In the genomic region with DNA sequence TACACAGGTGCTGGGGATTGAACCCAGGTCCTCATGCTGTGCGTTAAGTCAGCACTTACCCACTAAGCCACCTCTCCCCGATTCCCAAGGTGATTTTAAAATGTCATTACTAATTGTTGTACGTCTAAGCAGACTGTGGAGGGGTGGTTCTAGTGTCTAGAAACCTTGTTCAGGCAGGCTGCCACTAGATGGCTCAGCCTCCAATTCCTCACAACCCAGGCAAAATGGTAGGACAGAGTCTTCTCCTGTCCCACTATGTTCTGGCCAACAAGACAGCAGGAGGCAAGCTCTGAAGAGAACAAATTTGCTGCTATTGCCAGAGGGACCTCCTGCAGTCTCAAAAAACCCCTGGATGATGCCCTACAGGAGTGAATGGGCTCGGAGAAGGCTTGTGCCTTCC, we compare ENCODE assay signal across 13 mouse cellular contexts. TPM values are rescaled to one million over a fixed set of nuclear protein-coding genes. Genes with fewer than 3 reads are reported as not detected.
A peak's percentile ranks its signal among the peaks of the same experiment; 100 is the strongest.
DNase-seq lines count a peak whose midpoint lies in the region; TF ChIP-seq lines count a peak whose summit lies in the region.
"Had no signal": no experiment of that assay in that cellular context is flagged by ENCODE, and none has a peak within 500 bp of the region (broad histone marks: within the 10 kb centered on the region; RNA-seq: fewer than 3 reads in every experiment).

No protein-coding gene starts in this region.

- no peaks in the 10 kb centered on the region for H3K27me3 ChIP-seq in liver, adult 2 months (ENCODE audit: control insufficient read depth, insufficient read depth, low read length)
- H3K27me3 ChIP-seq: heart, embryonic 13.5 days had no signal

- DNase-seq in gastrocnemius, adult 2 months = no peak
- DNase-seq in gastrocnemius, adult 8-10 months (ENCODE audit: low spot score in 2 of 2) = no peak
- DNase-seq in liver, adult 2 months (ENCODE audit: extremely low read depth, low read depth, low spot score) = peak; percentile 34
- DNase-seq in liver (no peak), NIH3T3 (ENCODE audit: low read depth) (peak; percentile 34)
- DNase-seq in thymus, postnatal 25 days = no peak
- DNase-seq: gastrocnemius, postnatal 14 days; layer of hippocampus, adult 9-11 months; thymus, adult 2 months had no signal

- 80% methylated on average over 4 of the region's 4 CpGs for WGBS in liver, adult 2 months

- H3K4me3 ChIP-seq in gastrocnemius, adult 2 months = no peak overlapping the region
- no peak overlapping the region for H3K4me3 ChIP-seq in liver, adult 2 months (ENCODE audit: insufficient read depth, low read depth, low read length)
- no peak overlapping the region for H3K4me3 ChIP-seq in embryonic fibroblast, embryonic 13.5 days (ENCODE audit: insufficient read depth, low read length)
- H3K4me3 ChIP-seq: heart, embryonic 13.5 days; limb, embryonic 13.5 days; megakaryocyte, embryonic 14.5 days had no signal

- no peaks in the 10 kb centered on the region for H3K4me1 ChIP-seq in liver, adult 2 months (ENCODE audit: control insufficient read depth, insufficient read depth, low read length)
- H3K4me1 ChIP-seq in embryonic fibroblast, embryonic 13.5 days (ENCODE audit: control insufficient read depth, insufficient read depth, low read length) = no peaks in the 10 kb centered on the region

- H3K27ac ChIP-seq in gastrocnemius, adult 2 months = no peak overlapping the region
- H3K27ac ChIP-seq in liver, adult 2 months (replicated peaks; ENCODE audit: insufficient read depth, low read depth, low read length) = no peak overlapping the region
- no peak overlapping the region for H3K27ac ChIP-seq in embryonic fibroblast, embryonic 13.5 days (ENCODE audit: insufficient read depth, low read length)
- H3K27ac ChIP-seq: heart, embryonic 13.5 days; limb, embryonic 13.5 days had no signal

- TF ChIP-seq POLR2A in liver, adult 2 months (IDR thresholded peaks at IDR 0.05; ENCODE audit: extremely low read depth, insufficient read depth, low read length) = no peak
- no peak for TF ChIP-seq POLR2A in embryonic fibroblast, embryonic 13.5 days (IDR thresholded peaks at IDR 0.05; ENCODE audit: low read depth, low read length)

- H3K79me2 ChIP-seq in liver, adult 2 months (ENCODE audit: control insufficient read depth, insufficient read depth, low read length) = no peaks in the 10 kb centered on the region

- peak; percentile 21; the same call in 1 of the 2 replicates for TF ChIP-seq CTCF in gastrocnemius, adult 2 months (IDR thresholded peaks at IDR 0.05)
- peak; percentile 21; the same call in 1 of the 2 replicates for TF ChIP-seq CTCF in liver, adult 2 months (IDR thresholded peaks at IDR 0.05; ENCODE audit: low read depth, low read length)
- peak; percentile 34; the same call in 1 of the 2 replicates for TF ChIP-seq CTCF in embryonic fibroblast, embryonic 13.5 days (IDR thresholded peaks at IDR 0.05; ENCODE audit: borderline replicate concordance, insufficient read depth, low read length)

- intact Hi-C loops in gastrocnemius, adult 2 months (cut with DNase I) = no loop called here

- H3K9ac ChIP-seq in liver, adult 2 months (ENCODE audit: low read depth, low read length) = no peak overlapping the region
- H3K9ac ChIP-seq: heart, embryonic 13.5 days; limb, embryonic 13.5 days had no signal

- peaks cover 3% of the 10 kb centered on the region; the same call in 1 of the 2 replicates for H3K36me3 ChIP-seq in liver, adult 2 months (ENCODE audit: control insufficient read depth, insufficient read depth, low read length)
- H3K36me3 ChIP-seq: limb, embryonic 13.5 days had no signal

RNA-seq across cellular contexts. Expression of gene Wnt11, which starts 47.0 kb away (rescaled TPM):
- total RNA-seq in gastrocnemius, adult 2 months (2021) = 1 to 10 TPM; 5.3 to 8.3 TPM
- total RNA-seq in gastrocnemius, adult 8-10 months (2022) = 1 to 10 TPM; 5.3 to 7.6 (median 5.9) TPM
- 0.55 TPM in 1 of 2 replicates, not detected in the other for total RNA-seq in liver, adult 2 months (2014; rRNA removed)
- 0.21 and 0.52 TPM in 2 replicates for polyA plus RNA-seq in liver, adult 2 months (2012; rRNA removed)
- 3.2 and 4.0 TPM in 2 replicates for polyA plus RNA-seq in embryonic fibroblast, embryonic 13.5 days (2011; ENCODE audit: insufficient read length, low read depth, missing spikeins)

Comparison
In these comparisons a context has a peak if more than half of its experiments do, and no peak if none do; other contexts are left out.
1. DNase-seq: peak in liver, adult 2 months (single experiment) and NIH3T3 (single experiment); none in gastrocnemius, adult 2 months (single experiment), gastrocnemius, adult 8-10 months (0 of 2), liver (single experiment) and thymus, postnatal 25 days (single experiment).
2. Peak in every context shown above with its lines, with median percentiles within 50 percentile points of each other: CTCF ChIP-seq.